Mouse (Mus musculus) G1E-ER4 (cell line): ENCODE measurements around the gene Lcn6. TPM values are rescaled to one million over a fixed set of nuclear protein-coding genes. Genes with fewer than 3 reads are reported as not detected.
"Not testable (repeated sequence)": the region's sequence is repeated elsewhere in the genome, so short reads cannot be mapped to it uniquely, and the experiment has no call there.

Experiments
- GATA1 ChIP-seq: IDR thresholded peaks from one replicate; pipeline ENCODE4 v1.8.0; 2012; ENCODE audit warnings: low read length, inconsistent platforms
- polyA plus RNA-seq: library from polyadenylated mRNA; stranded (reverse); fragments of >175 nt; gene quantifications from 2 replicates; pipeline ENCODE4 v1.2.3, GENCODE M21; 2012

The Lcn6 gene
- polyA plus RNA-seq, 1 experiment = not detected

DNA sequence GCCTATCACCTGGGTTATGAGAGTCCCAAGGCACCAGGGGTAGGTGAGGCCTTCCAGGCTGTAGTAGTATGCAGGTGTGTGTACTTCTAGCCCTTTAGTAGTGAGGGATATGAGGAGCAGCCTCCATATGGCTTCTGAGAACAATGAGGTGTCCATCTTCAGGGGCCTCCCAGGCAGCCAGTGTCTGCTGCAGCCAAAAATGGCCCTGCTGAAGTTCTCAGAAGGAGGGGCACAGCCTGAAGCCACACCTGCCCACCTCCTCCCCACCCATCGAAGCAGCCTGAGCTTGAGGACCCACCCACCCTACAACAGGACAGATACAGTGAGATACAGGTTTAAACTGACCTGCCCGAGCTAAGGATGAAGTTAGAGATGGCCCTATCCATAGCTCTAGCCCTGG, 5.8 kb downstream of the Lcn6 start, which contains the start of gene Lcn10:
Lcn10 (plus strand) TSS at position 301 of the 400 bp plus-strand sequence.
- no peak for TF ChIP-seq GATA1

DNA sequence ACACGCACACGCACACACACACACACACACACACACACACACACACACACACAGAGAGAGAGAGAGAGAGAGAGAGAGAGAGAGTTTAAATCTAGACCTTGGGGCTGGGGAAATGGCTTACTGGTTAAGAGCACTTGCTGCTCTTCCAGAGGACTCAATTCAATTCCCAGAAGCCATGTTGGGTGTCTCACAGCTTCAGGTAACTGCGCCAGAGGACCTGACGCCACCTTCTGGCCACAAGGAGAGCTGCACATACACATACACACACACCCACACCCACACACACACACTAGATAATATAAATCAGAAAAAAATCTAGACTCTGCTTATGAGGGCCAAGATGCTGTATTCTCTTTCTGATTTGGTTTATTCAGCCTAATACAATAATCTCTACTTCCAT, 10.4 kb downstream of the Lcn6 start:
- TF ChIP-seq GATA1 = no peak

DNA sequence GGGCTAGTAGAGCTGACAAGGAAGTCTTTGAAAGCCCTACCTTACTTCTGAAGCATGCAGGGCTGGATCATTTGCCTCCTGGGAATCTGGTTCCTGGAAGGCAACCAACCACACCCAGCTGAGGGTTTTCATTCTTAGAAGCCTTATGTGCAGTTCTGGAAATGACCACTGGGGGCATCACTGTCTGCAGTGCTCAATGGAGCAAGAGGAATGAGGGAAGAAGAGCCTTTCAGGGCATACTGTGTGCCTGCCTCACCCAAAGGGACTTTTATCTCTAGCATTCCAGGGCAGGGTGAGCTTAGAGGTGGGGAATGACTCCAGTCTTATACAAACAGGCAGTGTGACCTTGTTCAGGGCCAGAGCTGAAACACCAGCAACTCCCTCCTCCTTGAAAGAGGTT, 18.0 kb downstream of the Lcn6 start:
- no peak for TF ChIP-seq GATA1

DNA sequence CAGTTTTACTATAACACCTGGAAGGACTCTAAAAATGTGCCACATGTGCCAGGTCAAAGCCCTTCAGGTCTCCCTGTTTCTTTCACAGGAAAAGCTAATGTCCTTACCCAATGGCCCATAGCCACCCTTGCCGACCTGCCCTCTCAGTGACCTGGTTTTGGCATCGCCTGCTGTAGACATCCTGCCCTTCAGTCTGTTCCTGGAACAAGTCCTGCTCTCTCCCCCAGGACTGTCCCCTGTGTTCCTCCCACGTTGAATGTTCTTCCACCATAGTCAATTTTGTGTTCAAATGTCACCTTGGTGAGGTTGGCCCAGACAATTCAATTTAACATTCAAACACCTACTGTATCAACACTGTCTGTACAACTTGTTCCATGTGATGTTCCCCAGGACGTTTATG, 20.4 kb downstream of the Lcn6 start:
- TF ChIP-seq GATA1 = no peak

DNA sequence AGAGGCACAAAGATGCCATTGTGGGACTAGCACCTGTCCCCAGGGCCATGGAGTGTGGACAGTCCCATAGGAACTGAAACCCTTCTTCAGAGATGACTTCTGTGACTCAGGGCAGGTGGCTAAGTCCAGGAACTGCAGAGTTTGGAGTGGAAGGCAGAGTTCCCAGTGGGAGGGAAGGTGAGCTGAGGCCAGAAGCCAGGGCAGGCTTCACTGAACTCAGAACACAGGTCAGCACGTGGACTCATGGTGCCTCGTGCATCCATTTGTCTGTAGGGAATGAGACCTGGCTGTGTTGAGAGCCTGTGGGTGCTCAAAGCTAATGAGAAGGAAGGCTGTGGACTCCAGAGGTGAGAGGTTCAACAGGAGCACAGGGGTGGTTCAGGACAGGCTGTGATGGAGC, 22.1 kb downstream of the Lcn6 start:
- TF ChIP-seq GATA1 = no peak

DNA sequence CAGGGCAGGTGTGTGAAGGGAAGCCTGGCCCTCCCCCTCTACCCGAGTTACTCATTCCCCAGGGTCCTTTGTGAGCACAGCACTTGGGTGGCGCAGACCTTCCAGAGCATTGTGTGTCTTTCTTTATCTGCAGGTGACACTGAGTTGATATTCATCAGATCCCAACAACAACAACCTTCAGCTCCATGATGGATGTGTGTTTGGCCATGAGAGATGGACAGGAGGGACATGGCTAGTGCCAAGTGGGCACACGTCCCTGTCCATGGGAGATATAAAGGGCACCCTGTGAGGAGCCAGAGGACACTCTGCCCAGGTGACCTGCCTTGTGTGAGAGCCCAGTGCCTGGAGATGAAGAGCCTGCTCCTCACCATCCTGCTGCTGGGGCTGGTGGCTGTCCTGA, 23.2 kb downstream of the Lcn6 start, which contains the start of gene Obp2a:
Obp2a (plus strand) TSS at position 301 of the 400 bp plus-strand sequence.
- TF ChIP-seq GATA1 = not testable (repeated sequence)

DNA sequence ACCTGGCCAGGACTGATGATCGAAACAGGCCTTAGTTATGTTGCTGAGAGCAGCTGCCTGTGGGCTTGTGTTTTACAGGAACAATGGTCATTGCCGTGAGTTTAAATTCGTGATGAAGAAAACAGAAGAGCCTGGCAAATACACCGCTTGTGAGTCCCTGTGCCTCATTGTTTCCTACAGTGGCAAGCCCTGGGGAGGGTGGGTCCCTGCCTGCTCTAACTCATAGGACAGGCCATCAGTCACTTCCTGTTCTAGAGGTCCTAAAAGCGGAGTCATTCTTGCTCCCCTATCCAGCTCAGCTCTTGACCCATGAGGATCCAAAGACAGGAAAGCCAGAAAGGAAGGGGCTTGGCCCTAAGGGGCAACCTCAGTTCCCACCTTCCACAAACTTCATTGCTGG, 24.4 kb downstream of the Lcn6 start:
- TF ChIP-seq GATA1 = no peak

DNA sequence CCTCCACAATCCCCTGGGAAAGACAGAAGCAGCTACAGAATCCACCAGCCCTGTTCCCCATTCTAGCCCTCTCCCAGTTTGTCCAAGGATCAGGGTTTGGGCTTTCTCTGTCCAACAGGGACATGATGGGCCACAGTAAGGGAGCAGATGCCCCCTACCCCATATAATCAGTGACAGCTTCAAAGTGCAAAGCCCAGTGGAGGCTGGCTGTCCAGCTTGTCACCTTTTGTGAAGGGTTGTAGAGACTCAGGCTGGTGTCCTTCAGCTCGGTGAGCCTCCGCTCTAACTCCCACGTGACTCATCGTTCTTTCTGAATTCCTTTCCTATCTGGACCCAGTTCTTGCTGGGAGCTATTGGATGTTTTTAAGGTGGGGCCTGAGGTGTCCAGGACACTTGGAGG, 27.1 kb downstream of the Lcn6 start:
- no peak for TF ChIP-seq GATA1

DNA sequence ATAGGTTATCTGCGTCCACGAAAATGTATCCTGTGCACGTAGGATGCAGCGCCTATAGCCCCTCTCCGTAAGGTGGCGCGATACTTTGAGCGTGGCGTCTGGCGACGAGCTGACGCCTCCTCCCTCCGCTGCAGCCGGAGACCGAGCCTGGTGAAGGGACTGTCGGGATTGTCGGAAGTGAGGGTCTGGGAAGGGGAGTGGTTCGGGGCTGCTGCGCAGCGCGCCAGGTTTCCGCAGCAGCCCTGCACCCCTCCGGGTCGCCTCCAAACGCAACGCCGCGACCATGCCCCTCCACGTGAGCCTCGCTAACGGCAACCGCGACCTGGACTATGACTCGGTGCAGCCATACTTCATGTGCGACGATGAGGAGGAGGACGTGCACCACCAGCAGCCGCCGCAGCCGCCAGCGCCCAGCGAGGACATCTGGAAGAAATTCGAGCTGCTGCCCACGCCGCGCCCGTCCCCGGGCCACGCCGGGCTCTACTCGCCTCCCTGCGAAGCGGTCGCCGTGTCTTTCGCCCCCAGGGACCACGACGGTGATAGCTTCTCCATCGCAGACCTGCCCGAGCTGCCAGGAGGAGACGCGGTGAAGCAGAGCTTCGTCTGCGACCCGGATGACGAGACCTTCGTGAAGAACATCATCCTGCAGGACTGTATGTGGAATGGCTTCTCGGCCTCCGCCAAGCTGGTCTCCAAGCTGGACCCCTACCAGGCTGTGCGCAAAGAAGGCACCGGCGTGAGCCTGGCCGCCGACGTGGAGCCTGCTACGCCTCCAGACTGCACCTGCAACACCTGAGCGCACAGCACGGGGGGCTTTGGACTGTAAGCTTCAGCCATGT, 30.3 kb downstream of the Lcn6 start, which contains the start of gene Bmyc:
Bmyc (plus strand) TSS at position 97 of the 839 bp plus-strand sequence.
- TF ChIP-seq GATA1 = no peak

DNA sequence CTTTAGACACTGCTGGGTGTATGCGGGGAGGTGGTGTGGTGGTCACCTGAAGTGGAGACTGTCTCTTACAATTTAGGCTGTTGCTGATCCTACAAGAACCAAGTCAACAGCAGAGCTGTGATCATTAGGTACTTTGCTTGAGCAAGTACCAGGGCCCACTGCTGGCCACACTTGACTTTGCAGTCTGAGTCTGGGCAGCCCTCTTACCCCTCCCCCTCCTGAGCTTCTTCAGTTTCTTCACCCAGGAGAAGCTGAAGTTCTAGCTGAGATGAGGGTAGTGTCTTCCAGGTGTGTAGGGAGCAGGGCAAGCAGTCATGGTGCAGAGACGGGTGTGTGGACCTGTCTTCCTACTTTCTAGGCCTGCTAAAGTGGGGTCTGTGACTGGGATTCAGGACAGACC, 31.5 kb downstream of the Lcn6 start:
- no peak for TF ChIP-seq GATA1

DNA sequence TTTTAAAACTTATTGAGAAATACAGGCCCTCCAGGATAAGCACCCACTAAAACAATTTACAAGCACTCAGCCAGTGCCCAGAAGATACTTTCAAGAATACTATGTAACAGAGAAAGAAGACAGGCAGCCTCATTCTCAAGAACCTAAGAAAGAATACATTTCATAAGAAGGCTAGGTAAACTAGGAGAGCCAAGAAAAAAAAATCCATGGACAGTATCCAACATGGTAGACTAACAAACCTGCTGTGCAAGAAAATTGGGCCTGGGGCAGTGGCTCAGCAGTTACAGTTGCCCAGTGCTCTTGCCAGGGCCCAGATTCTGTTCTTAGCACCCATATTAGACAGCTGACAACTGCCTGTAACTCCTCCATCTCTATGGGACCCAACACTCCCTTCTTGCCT, 40.6 kb downstream of the Lcn6 start:
- no peak for TF ChIP-seq GATA1

Other genes starting within 250 kb of the Lcn6 start
- 9.2 and 9.9 TPM in 2 replicates for gene Abca2, start 248.1 kb upstream of the Lcn6 start, polyA plus RNA-seq
- not detected in 2 replicates for gene Clic3, start 219.9 kb upstream of the Lcn6 start, polyA plus RNA-seq
- 39.7 and 40.3 TPM in 2 replicates for gene Paxx, start 215.7 kb upstream of the Lcn6 start, polyA plus RNA-seq
- not detected in 2 replicates for gene Ptgds, start 206.7 kb upstream of the Lcn6 start, polyA plus RNA-seq
- not detected in 2 replicates for gene Lcn12, start 182.9 kb upstream of the Lcn6 start, polyA plus RNA-seq
- 25.8 and 49.8 TPM in 2 replicates for gene Fbxw5, start 176.0 kb upstream of the Lcn6 start, polyA plus RNA-seq
- 0.08 and 0.18 TPM in 2 replicates for gene C8g, start 175.1 kb upstream of the Lcn6 start, polyA plus RNA-seq
- gene Traf2, start 129.8 kb upstream of the Lcn6 start, polyA plus RNA-seq = 5.5 and 9.3 TPM in 2 replicates
- 682 and 940 TPM in 2 replicates for gene Edf1, start 118.9 kb upstream of the Lcn6 start, polyA plus RNA-seq
- gene Mamdc4, start 101.9 kb upstream of the Lcn6 start, polyA plus RNA-seq = 0.52 and 0.69 TPM in 2 replicates
- gene Phpt1, start 101.6 kb upstream of the Lcn6 start, polyA plus RNA-seq = 3.2 and 4.9 TPM in 2 replicates
- gene Ajm1, start 95.0 kb upstream of the Lcn6 start, polyA plus RNA-seq = 0.09 and 0.13 TPM in 2 replicates
- 86.8 and 89.3 TPM in 2 replicates for gene Rabl6, start 68.3 kb upstream of the Lcn6 start, polyA plus RNA-seq
- not detected in 2 replicates for gene Ccdc183, start 59.1 kb upstream of the Lcn6 start, polyA plus RNA-seq
- gene Tmem141, start 54.8 kb upstream of the Lcn6 start, polyA plus RNA-seq = not detected in 2 replicates
- gene Fcna, start 48.8 kb upstream of the Lcn6 start, polyA plus RNA-seq = not detected in 2 replicates
- not detected in 2 replicates for gene Lcn8, start 23.7 kb upstream of the Lcn6 start, polyA plus RNA-seq
- gene Lcn5, start 18.8 kb upstream of the Lcn6 start, polyA plus RNA-seq = not detected in 2 replicates
- not detected in 2 replicates for gene Lcn10, start 5.9 kb downstream of the Lcn6 start, polyA plus RNA-seq
- gene Obp2a, start 23.3 kb downstream of the Lcn6 start, polyA plus RNA-seq = not detected in 2 replicates
- not detected in 2 replicates for gene Bmyc, start 30.0 kb downstream of the Lcn6 start, polyA plus RNA-seq
- gene Obp2b, start 60.2 kb downstream of the Lcn6 start, polyA plus RNA-seq = not detected in 2 replicates
- not detected in 2 replicates for gene Lcn3, start 88.8 kb downstream of the Lcn6 start, polyA plus RNA-seq
- gene Lcn11, start 100.2 kb downstream of the Lcn6 start, polyA plus RNA-seq = not detected in 2 replicates
- gene Gm13539, start 105.5 kb downstream of the Lcn6 start, polyA plus RNA-seq = not detected in 2 replicates
- not detected in 2 replicates for gene Glt6d1, start 139.1 kb downstream of the Lcn6 start, polyA plus RNA-seq
- not detected in 2 replicates for gene Lcn9, start 146.4 kb downstream of the Lcn6 start, polyA plus RNA-seq
- gene Sohlh1, start 170.5 kb downstream of the Lcn6 start, polyA plus RNA-seq = not detected in 2 replicates
- gene Kcnt1, start 186.9 kb downstream of the Lcn6 start, polyA plus RNA-seq = not detected in 2 replicates